Mouse (Mus musculus) embryonic facial prominence, embryonic 12.5 days (tissue): ENCODE data around the gene Gpa33. TPM values are rescaled to one million over a fixed set of nuclear protein-coding genes. Genes with fewer than 3 reads are reported as not detected.
"Not testable (repeated sequence)": the region's sequence is repeated elsewhere in the genome, so short reads cannot be mapped to it uniquely, and the experiment has no call there.

Experiments
- ATAC-seq: fragments of 200-750 bp; cut with Nextera tagmentation; 2 replicates; pipeline ENCODE4 v1.8.0; 2017; ENCODE audit not compliant: insufficient number of reproducible peaks, insufficient read depth, low FRiP score, low TSS enrichment
- H3K27ac ChIP-seq: fragments of 300-500 bp; sonication (generic); 2 replicates; pipeline ENCODE4 v1.5.1; 2016; ENCODE audit warnings: mild to moderate bottlenecking
- H3K27me3 ChIP-seq: fragments of 300-500 bp; sonication (generic); 2 replicates; pipeline ENCODE4 v1.6.1; 2016; ENCODE audit warnings: mild to moderate bottlenecking, moderate library complexity
- H3K36me3 ChIP-seq: fragments of 300-500 bp; sonication (generic); 2 replicates; pipeline ENCODE4 v1.6.1; 2016; ENCODE audit warnings: mild to moderate bottlenecking
- H3K4me1 ChIP-seq: fragments of 300-500 bp; sonication (generic); 2 replicates; pipeline ENCODE4 v1.6.1; 2016
- H3K4me2 ChIP-seq: fragments of 300-500 bp; sonication (generic); replicated peaks from 2 replicates; pipeline ENCODE4 v1.6.1; 2016; ENCODE audit warnings: mild to moderate bottlenecking, moderate library complexity
- H3K4me3 ChIP-seq: fragments of 300-500 bp; sonication (generic); 2 replicates; pipeline ENCODE4 v1.5.1; 2016; ENCODE audit warnings: mild to moderate bottlenecking
- H3K9ac ChIP-seq: fragments of 300-500 bp; sonication (generic); 2 replicates; pipeline ENCODE4 v1.6.1; 2016; ENCODE audit warnings: mild to moderate bottlenecking, moderate library complexity
- H3K9me3 ChIP-seq: fragments of 300-500 bp; sonication (generic); 2 replicates; pipeline ENCODE4 v1.6.1; 2016; ENCODE audit warnings: mild to moderate bottlenecking, moderate library complexity
- WGBS: fragments of 180-500 bp; shearing (Covaris S2); methylation state at CpG from one replicate; pipeline ENCODE4 v1.1.7; 2016; 5-methylcytosine and 5-hydroxymethylcytosine counted together
- polyA plus RNA-seq: library from polyadenylated mRNA; unstranded; fragments of >200 nt; fragmentation: Nextera tagmentation; extraction: Ambion mirVana; gene quantifications from 2 replicates; pipeline ENCODE4 v1.2.1, GENCODE M21; 2016

Gpa33 gene
- polyA plus RNA-seq, 1 experiment from 2014 or later: 0.26 TPM

DNA sequence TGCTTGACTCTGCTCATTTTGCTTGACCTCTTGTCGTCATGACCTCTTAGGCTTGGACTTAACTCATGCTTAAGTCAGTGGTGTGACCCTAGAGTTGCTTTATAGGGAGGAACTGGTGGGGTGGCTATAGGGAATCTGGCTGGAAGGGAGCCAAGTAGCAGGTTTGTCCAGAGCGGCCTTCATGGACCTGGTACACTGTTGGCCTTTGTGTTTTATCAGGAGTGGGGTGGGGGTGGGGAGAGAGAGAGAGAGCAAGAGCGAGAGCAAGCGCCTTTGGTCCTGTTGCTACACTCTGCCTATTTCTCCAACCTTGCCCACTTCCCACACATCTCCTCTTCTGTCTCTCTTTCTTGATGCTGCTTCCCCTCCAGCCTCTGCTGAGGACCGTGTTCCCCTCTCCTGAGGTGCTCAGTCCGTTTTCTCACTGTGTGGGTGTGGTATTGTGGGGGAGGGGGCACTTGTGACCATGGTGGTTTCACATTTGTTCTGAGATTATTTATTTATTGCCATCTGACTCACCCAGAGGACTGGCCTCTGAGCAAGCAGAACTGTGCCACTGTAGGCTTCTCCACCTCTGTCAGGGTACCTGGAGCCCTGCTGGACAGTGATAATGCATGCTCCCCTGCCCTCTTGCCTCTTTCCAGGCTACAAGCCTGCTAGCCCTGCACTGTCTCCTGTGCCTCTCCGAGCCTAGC is 7.4 kb downstream of the Gpa33 start:
- H3K4me3 ChIP-seq: no peak overlapping the region
- no peak overlapping the region for H3K27ac ChIP-seq
- H3K36me3 ChIP-seq: no peaks in the 10 kb centered on the region
- peaks cover 2% of the 10 kb centered on the region for H3K4me1 ChIP-seq
- no peaks in the 10 kb centered on the region for H3K9me3 ChIP-seq
- no peaks in the 10 kb centered on the region for H3K27me3 ChIP-seq
- H3K9ac ChIP-seq: no peak overlapping the region
- no peak overlapping the region for H3K4me2 ChIP-seq
- ATAC-seq: no peak
- 79% methylated on average over 6 of the region's 7 CpGs for WGBS

DNA sequence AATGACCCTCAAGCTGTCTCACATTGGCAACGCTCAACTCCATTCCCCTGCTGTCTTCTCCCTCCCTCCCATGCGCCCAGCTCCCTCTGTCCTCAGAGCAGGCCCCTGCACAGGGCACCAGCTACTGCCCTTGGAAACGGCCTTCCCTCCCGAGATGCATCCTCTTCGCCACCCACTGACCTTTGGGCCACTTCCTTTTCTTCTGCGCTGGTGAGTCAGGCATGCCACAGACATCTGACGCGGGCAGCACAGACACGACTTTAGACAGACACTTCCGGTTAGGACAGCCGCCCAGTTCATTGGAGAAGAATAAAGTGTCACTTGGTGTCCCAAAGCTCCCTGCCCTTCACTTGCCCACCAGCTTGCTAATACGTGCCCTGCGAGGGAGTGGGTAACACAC is 8.1 kb downstream of the Gpa33 start:
- Histone ChIP-seq H3K4me2 (no peak overlapping the region), H3K9me3 (no peaks in the 10 kb centered on the region), H3K4me3 (no peak overlapping the region), H3K27ac (no peak overlapping the region), H3K36me3 (no peaks in the 10 kb centered on the region), H3K9ac (no peak overlapping the region), H3K4me1 (no peaks in the 10 kb centered on the region), H3K27me3 (no peaks in the 10 kb centered on the region)
- ATAC-seq: no peak
- 64% methylated on average over 13 of the region's 13 CpGs for WGBS

DNA sequence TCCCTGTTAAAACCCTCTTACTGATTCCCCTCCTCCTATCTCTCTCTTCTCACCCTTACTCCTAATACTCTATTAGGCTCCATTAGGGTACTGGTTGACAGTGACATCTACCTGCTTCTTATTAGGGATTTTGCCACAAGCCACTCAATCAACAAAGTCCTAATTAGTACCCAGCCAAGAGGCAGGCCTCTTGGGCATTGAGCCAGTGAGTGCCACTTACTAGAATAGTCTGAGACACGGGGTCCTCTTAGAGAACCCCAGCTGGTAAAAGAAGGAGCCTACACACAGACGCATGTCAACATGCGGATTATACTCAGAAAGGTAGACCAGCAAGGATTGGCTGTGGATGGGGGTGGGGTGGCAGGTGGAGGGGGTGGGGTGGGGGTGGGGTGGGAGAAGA is 9.1 kb downstream of the Gpa33 start:
- Histone ChIP-seq H3K4me1 (no peaks in the 10 kb centered on the region), H3K4me2 (no peak overlapping the region), H3K9me3 (no peaks in the 10 kb centered on the region), H3K27ac (no peak overlapping the region), H3K27me3 (no peaks in the 10 kb centered on the region), H3K4me3 (no peak overlapping the region), H3K36me3 (no peaks in the 10 kb centered on the region), H3K9ac (no peak overlapping the region)
- ATAC-seq: no peak
- 80% methylated on average over 3 of the region's 3 CpGs for WGBS

DNA sequence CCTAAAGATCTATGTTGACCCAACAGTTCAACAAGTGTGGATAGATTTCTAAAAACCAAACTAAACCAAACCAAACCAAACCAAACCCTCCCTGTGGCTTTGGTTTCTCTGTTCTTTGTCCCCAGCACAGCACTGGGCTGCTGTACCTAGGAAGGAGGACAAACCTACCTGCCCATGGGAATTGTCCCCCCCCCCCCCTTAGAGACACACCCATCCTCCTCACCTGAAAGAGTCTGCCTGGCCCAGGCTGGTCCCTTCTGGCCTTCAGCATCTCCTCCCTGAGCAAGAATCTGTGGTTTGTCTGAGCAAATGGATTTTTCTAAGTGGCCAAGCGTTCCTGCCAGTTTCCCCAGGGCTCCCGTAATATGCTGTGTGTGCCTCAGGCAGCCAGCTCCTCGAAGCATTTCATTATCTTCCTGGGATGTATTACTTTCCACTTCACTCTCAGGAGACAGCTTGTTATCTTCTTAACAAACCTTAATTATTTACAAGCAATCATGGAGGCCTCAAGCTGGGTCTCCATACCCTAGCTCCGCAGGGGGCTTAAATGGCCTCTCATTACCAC is 9.7 kb downstream of the Gpa33 start:
- no peak overlapping the region for H3K9ac ChIP-seq
- 48% methylated on average over 4 of the region's 4 CpGs for WGBS
- H3K4me2 ChIP-seq: no peak overlapping the region
- no peaks in the 10 kb centered on the region for H3K4me1 ChIP-seq
- H3K27ac ChIP-seq: no peak overlapping the region
- no peak overlapping the region for H3K4me3 ChIP-seq
- H3K36me3 ChIP-seq: no peaks in the 10 kb centered on the region
- no peak for ATAC-seq
- H3K9me3 ChIP-seq: no peaks in the 10 kb centered on the region
- H3K27me3 ChIP-seq: no peaks in the 10 kb centered on the region

DNA sequence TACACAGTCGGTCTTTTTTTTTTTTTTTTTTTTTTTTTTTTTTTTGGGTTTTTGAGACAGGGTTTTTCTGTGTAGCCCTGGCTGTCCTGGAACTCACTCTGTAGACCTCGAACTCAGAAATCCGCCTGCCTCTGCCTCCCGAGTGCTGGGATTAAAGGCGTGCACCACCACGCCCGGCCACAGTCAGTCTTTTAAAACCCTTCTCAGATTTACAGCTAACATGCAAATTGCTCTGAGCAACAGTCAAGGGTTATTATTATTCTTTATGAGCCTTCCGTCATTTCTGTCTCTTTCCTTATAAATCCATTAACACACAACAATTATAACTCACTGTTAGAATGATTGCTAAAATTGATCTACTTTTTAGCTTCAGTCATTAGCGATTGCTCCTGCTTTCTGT is 11.8 kb downstream of the Gpa33 start:
- H3K9ac ChIP-seq, H3K27me3 ChIP-seq, H3K9me3 ChIP-seq, H3K4me2 ChIP-seq, H3K4me1 ChIP-seq, H3K36me3 ChIP-seq, H3K27ac ChIP-seq, H3K4me3 ChIP-seq, ATAC-seq: not testable (repeated sequence)
- WGBS: 92% methylated on average over 9 of the region's 9 CpGs

DNA sequence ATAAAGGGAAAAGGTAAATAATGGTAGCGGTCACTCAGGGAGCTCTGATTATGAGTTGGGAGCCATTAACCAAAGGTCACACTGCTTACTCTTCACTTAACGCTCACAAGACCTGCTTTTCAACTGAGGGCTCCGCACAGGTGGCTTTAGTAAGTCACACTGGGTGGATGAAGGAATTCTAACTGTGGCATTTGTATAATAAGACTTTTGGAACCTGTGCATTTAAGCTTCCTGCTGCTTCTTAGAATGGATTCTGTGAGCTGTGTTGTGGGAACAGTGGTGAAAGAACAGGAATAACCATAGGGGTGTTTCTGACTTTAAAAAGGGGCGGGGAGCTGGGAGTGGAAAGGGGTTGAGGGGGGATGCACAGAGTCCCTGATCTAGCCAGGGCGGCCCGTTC is 12.3 kb downstream of the Gpa33 start:
- no peaks in the 10 kb centered on the region for H3K9me3 ChIP-seq
- no peaks in the 10 kb centered on the region for H3K36me3 ChIP-seq
- no peak for ATAC-seq
- no peak overlapping the region for H3K27ac ChIP-seq
- H3K27me3 ChIP-seq: no peaks in the 10 kb centered on the region
- no peak overlapping the region for H3K4me2 ChIP-seq
- 77% methylated on average over 6 of the region's 6 CpGs for WGBS
- no peak overlapping the region for H3K9ac ChIP-seq
- H3K4me1 ChIP-seq: no peaks in the 10 kb centered on the region
- no peak overlapping the region for H3K4me3 ChIP-seq

DNA sequence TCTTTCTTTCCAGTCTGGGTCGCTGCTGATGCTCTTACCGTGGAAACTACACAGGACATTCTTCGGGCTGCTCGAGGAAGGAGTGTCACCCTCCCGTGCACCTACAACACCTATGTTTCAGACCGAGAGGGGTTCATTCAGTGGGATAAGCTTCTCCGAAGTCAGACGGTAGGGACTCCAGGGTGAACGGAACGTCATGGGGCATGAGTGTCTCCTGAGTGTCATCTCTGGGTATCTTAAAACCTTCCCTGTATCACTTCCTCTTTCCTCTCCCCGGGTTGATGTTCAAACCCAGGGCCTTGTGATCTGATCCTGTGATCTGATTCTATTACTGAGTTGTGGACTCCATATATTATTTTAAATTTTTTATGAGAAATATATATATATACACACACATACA is 16.6 kb downstream of the Gpa33 start:
- ATAC-seq: no peak
- no peak overlapping the region for H3K9ac ChIP-seq
- H3K4me3 ChIP-seq: no peak overlapping the region
- 88% methylated on average over 11 of the region's 11 CpGs for WGBS
- no peaks in the 10 kb centered on the region for H3K27me3 ChIP-seq
- no peaks in the 10 kb centered on the region for H3K4me1 ChIP-seq
- no peaks in the 10 kb centered on the region for H3K9me3 ChIP-seq
- no peaks in the 10 kb centered on the region for H3K36me3 ChIP-seq
- no peak overlapping the region for H3K4me2 ChIP-seq
- H3K27ac ChIP-seq: no peak overlapping the region

DNA sequence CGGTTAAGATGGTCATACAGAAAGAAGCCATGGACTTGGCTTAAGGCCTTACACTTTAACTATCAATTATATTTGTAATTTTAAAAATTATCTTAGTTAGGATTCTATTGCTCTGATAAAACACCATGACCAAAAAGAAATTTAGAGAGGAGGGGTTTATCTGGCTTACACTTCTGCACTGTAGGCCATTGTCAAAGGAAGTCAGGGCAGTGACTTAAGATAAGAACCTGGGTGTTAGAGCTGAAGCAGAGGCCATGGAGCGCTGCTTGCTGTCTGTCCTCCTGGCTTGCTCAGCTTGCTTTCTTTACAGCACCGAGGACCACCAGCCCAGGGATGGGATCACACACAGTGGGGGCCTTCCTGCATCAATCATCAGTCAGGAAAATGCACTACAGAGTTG is 17.6 kb downstream of the Gpa33 start:
- no peak overlapping the region for H3K4me2 ChIP-seq
- H3K27ac ChIP-seq: no peak overlapping the region
- H3K36me3 ChIP-seq: no peaks in the 10 kb centered on the region
- ATAC-seq: no peak
- H3K4me1 ChIP-seq: no peaks in the 10 kb centered on the region
- no peaks in the 10 kb centered on the region for H3K27me3 ChIP-seq
- H3K4me3 ChIP-seq: no peak overlapping the region
- no peak overlapping the region for H3K9ac ChIP-seq
- 65% methylated on average over 3 of the region's 3 CpGs for WGBS
- no peaks in the 10 kb centered on the region for H3K9me3 ChIP-seq

DNA sequence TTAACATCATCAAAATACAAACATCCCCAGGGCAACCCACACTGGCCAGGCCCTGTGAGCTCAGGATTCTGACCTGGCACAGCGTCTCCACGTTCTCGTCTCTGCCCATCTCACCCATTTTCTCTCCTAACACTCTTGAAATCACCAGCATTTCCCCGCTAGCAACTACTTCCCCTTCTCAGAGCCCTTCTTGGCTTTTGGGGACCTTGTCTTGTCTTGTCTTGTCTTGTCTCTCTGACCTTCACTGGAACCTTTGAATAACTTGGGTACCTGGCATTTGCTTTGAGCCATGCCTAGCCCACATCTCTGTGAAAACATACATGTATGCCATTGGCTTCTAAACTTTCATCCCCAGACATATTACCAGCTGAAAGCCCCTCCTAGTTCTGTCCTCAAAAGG is 19.4 kb downstream of the Gpa33 start:
- no peaks in the 10 kb centered on the region for H3K9me3 ChIP-seq
- H3K36me3 ChIP-seq: no peaks in the 10 kb centered on the region
- H3K27me3 ChIP-seq: peaks cover 2% of the 10 kb centered on the region
- no peak overlapping the region for H3K9ac ChIP-seq
- ATAC-seq: no peak
- H3K27ac ChIP-seq: no peak overlapping the region
- H3K4me1 ChIP-seq: no peaks in the 10 kb centered on the region
- H3K4me3 ChIP-seq: no peak overlapping the region
- H3K4me2 ChIP-seq: no peak overlapping the region
- 78% methylated on average over 4 of the region's 4 CpGs for WGBS

DNA sequence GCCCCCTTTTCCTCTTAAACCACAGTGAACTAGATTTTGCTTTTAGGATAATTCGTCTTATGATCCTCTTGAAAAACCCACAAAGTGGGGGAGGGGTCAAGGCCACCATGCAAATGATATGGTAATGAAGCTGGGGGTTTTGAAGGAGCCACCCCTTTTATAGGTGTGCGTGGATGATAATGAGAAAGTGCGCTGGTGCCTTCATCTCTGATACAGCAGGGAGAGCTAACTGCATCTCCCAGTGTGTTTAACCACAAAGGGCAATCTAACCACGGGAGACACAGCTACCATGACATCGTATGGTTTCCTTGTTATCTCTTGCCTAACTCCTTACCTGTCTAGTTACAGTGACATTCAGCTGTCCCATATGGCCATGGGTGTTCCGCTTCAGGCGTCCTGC is 20.0 kb downstream of the Gpa33 start:
- no peak overlapping the region for H3K27ac ChIP-seq
- no peaks in the 10 kb centered on the region for H3K36me3 ChIP-seq
- 85% methylated on average over 7 of the region's 7 CpGs for WGBS
- no peak overlapping the region for H3K4me3 ChIP-seq
- H3K4me2 ChIP-seq: no peak overlapping the region
- H3K27me3 ChIP-seq: peaks cover 8% of the 10 kb centered on the region
- ATAC-seq: no peak
- H3K9me3 ChIP-seq: no peaks in the 10 kb centered on the region
- no peak overlapping the region for H3K9ac ChIP-seq
- H3K4me1 ChIP-seq: no peaks in the 10 kb centered on the region

DNA sequence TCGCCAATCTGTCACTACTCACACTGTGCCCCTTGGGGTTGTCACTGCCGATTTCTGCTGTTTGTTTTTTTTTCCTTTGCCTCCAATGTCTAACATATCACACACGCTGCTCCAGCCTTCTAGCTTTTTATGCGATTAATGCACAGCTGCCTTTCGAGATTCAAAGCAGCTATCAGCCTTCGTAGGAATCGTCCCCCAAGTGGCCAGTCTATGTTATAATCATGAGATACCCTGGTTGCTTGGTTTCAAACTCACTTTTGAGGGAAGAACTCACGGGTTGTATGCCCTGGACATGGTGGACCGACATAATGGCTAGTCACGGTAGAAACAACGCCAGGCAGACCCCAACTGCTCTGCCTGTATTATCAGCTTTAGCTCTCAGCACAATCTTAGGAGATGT is 21.3 kb downstream of the Gpa33 start:
- Histone ChIP-seq H3K9me3 (no peaks in the 10 kb centered on the region), H3K27ac (no peak overlapping the region), H3K9ac (no peak overlapping the region), H3K4me2 (no peak overlapping the region), H3K27me3 (peaks cover 12% of the 10 kb centered on the region), H3K36me3 (no peaks in the 10 kb centered on the region), H3K4me3 (no peak overlapping the region), H3K4me1 (no peaks in the 10 kb centered on the region)
- ATAC-seq: no peak
- WGBS: 60% methylated on average over 11 of the region's 11 CpGs

DNA sequence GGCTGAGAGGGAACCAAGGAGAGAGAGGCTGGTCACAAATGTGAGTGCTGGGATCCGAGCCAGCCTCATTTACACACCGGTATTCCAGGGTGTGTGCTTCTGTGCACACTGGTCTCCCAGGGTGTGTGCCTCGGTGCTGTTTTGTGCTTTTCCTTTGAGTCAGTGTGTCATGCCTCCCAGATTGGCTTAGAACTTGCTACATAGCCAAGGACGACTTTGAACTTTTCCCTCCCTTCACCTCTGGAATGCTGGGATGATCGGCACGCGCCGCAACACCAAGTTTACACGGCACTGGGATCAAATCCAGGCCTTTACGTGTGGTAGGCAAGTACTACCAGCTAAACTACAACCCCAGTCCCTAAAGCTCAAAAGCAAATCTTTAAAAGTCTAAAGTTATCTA is 22.0 kb downstream of the Gpa33 start:
- WGBS: 90% methylated on average over 10 of the region's 10 CpGs
- Histone ChIP-seq H3K4me2 (no peak overlapping the region), H3K9ac (no peak overlapping the region), H3K4me3 (no peak overlapping the region), H3K9me3 (no peaks in the 10 kb centered on the region), H3K4me1 (no peaks in the 10 kb centered on the region), H3K27ac (no peak overlapping the region), H3K27me3 (peaks cover 12% of the 10 kb centered on the region), H3K36me3 (no peaks in the 10 kb centered on the region)
- ATAC-seq: no peak
